Mouse (Mus musculus) heart, embryonic 13.5 days (tissue): ENCODE results near the gene Kcnc3. TPM values are rescaled to one million over a fixed set of nuclear protein-coding genes. Genes with fewer than 3 reads are reported as not detected.

Experiments
- ATAC-seq: fragments of 200-750 bp; cut with Nextera tagmentation; 2 replicates; pipeline ENCODE4 v1.8.0; 2017; ENCODE audit warnings: moderate TSS enrichment; ENCODE audit not compliant: insufficient number of reproducible peaks, low FRiP score, low TSS enrichment; ENCODE audit errors: extremely low read depth
- H3K27ac ChIP-seq: fragments of 300-500 bp; sonication (generic); replicated peaks from 2 replicates; pipeline ENCODE4 v1.5.1; 2015; ENCODE audit warnings: moderate library complexity, mild to moderate bottlenecking, inconsistent platforms
- H3K27me3 ChIP-seq: fragments of 300-500 bp; sonication (generic); replicated peaks from 2 replicates; pipeline ENCODE4 v1.6.1; 2015; ENCODE audit warnings: mild to moderate bottlenecking, inconsistent platforms
- H3K36me3 ChIP-seq: fragments of 300-500 bp; sonication (generic); 2 replicates; pipeline ENCODE4 v1.6.1; 2015; ENCODE audit warnings: mild to moderate bottlenecking, inconsistent platforms
- H3K4me1 ChIP-seq: fragments of 300-500 bp; sonication (generic); 2 replicates; pipeline ENCODE4 v1.6.1; 2015; ENCODE audit warnings: inconsistent platforms
- H3K4me2 ChIP-seq: fragments of 300-500 bp; sonication (generic); 2 replicates; pipeline ENCODE4 v1.6.1; 2015; ENCODE audit warnings: inconsistent platforms, mild to moderate bottlenecking, moderate library complexity
- H3K4me3 ChIP-seq: fragments of 300-500 bp; sonication (generic); 2 replicates; pipeline ENCODE4 v1.5.1; 2015; ENCODE audit warnings: moderate library complexity, mild to moderate bottlenecking, inconsistent platforms
- H3K9ac ChIP-seq: fragments of 300-500 bp; sonication (generic); 2 replicates; pipeline ENCODE4 v1.6.1; 2015; ENCODE audit warnings: inconsistent platforms, mild to moderate bottlenecking, moderate library complexity
- H3K9me3 ChIP-seq: fragments of 300-500 bp; sonication (generic); 2 replicates; pipeline ENCODE4 v1.6.1; 2016; ENCODE audit warnings: inconsistent platforms
- WGBS: fragments of 180-500 bp; shearing (Covaris S2); methylation state at CpG from one replicate; pipeline ENCODE4 v1.1.7; 2015; ENCODE audit warnings: mixed read lengths; 5-methylcytosine and 5-hydroxymethylcytosine counted together
- polyA plus RNA-seq: library from polyadenylated mRNA; unstranded; fragments of >200 nt; fragmentation: Nextera tagmentation; extraction: Ambion mirVana; gene quantifications from 2 replicates; pipeline ENCODE4 v1.2.1, GENCODE M21; 2015

The Kcnc3 gene
- polyA plus RNA-seq, 1 experiment from 2014 or later, result 0.17 TPM

GRCm38 (mm10) chr7:44597666-44598065 is 7.2 kb downstream of the Kcnc3 start:
- H3K36me3 ChIP-seq, result no peaks in the 10 kb centered on the region
- ATAC-seq, result no peak
- no peak overlapping the region for H3K4me2 ChIP-seq
- H3K9ac ChIP-seq, result no peak overlapping the region
- peaks cover 3% of the 10 kb centered on the region; the same call in 1 of the 2 replicates for H3K4me1 ChIP-seq
- 79% methylated on average over 4 of the region's 4 CpGs for WGBS
- no peak overlapping the region for H3K27ac ChIP-seq
- peaks cover 69% of the 10 kb centered on the region for H3K27me3 ChIP-seq
- H3K4me3 ChIP-seq, result no peak overlapping the region
- H3K9me3 ChIP-seq, result no peaks in the 10 kb centered on the region

DNA sequence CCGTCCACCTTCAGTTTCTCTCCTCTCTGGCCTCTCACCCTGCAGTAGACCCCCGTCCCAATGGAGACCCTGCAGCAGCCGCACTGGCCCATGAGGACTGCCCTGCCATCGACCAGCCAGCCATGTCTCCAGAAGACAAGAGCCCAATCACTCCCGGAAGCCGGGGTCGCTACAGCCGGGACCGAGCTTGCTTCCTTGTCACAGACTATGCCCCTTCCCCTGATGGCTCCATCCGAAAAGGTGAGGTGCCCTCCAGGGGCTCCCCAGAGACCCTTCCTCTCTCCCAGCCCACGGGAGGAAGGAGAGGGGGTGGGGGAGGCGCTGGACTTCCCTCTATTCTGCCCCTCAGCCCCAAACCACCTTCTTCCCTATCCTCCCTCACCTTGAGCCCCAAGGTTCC is 7.9 kb downstream of the Kcnc3 start:
- no peak overlapping the region for H3K4me3 ChIP-seq
- ATAC-seq, result no peak
- H3K4me2 ChIP-seq, result no peak overlapping the region
- H3K36me3 ChIP-seq, result no peaks in the 10 kb centered on the region
- WGBS, result 60% methylated on average over 12 of the region's 12 CpGs
- no peak overlapping the region for H3K27ac ChIP-seq
- H3K4me1 ChIP-seq, result peaks cover 3% of the 10 kb centered on the region; the same call in 1 of the 2 replicates
- H3K27me3 ChIP-seq, result peaks cover 69% of the 10 kb centered on the region
- no peaks in the 10 kb centered on the region for H3K9me3 ChIP-seq
- H3K9ac ChIP-seq, result no peak overlapping the region

- ATAC-seq, result no peak
- peaks cover 79% of the 10 kb centered on the region for H3K27me3 ChIP-seq
- no peak overlapping the region for H3K9ac ChIP-seq
- H3K4me2 ChIP-seq, result no peak overlapping the region
- no peaks in the 10 kb centered on the region for H3K36me3 ChIP-seq
- peaks cover 4% of the 10 kb centered on the region for H3K4me1 ChIP-seq
- no peaks in the 10 kb centered on the region for H3K9me3 ChIP-seq
- H3K4me3 ChIP-seq, result no peak overlapping the region
- 64% methylated on average over 10 of the region's 10 CpGs for WGBS
- H3K27ac ChIP-seq, result no peak overlapping the region
These were observed 10.3 kb downstream of the Kcnc3 start for GRCm38 (mm10) chr7:44600691-44601262.

- Histone ChIP-seq H3K27ac (no peak overlapping the region), H3K9ac (no peak overlapping the region), H3K4me3 (no peak overlapping the region), H3K36me3 (no peaks in the 10 kb centered on the region), H3K27me3 (peaks cover 87% of the 10 kb centered on the region), H3K9me3 (no peaks in the 10 kb centered on the region), H3K4me2 (no peak overlapping the region), H3K4me1 (peaks cover 4% of the 10 kb centered on the region)
- WGBS, result 12% methylated on average over 19 of the region's 19 CpGs
- ATAC-seq, result no peak
These were observed 11.2 kb downstream of the Kcnc3 start for GRCm38 (mm10) chr7:44601646-44602045.

- Histone ChIP-seq H3K27me3 (peaks cover 95% of the 10 kb centered on the region), H3K4me3 (no peak overlapping the region), H3K9me3 (no peaks in the 10 kb centered on the region), H3K9ac (no peak overlapping the region), H3K4me2 (no peak overlapping the region), H3K27ac (no peak overlapping the region), H3K4me1 (peaks cover 4% of the 10 kb centered on the region), H3K36me3 (no peaks in the 10 kb centered on the region)
- ATAC-seq, result no peak
- 13% methylated on average over 11 of the region's 11 CpGs for WGBS
These were observed 12.0 kb downstream of the Kcnc3 start for GRCm38 (mm10) chr7:44602443-44602842.

GRCm38 (mm10) chr7:44603186-44603855 is 12.9 kb downstream of the Kcnc3 start:
- Histone ChIP-seq H3K9ac (no peak overlapping the region), H3K4me1 (peaks cover 4% of the 10 kb centered on the region), H3K4me2 (no peak overlapping the region), H3K27me3 (peaks cover 97% of the 10 kb centered on the region), H3K4me3 (peak overlapping the region; percentile 38; the same call in 1 of the 2 replicates), H3K27ac (no peak overlapping the region), H3K36me3 (no peaks in the 10 kb centered on the region), H3K9me3 (no peaks in the 10 kb centered on the region)
- WGBS, result 2% methylated on average over 20 of the region's 20 CpGs
- ATAC-seq, result no peak

DNA sequence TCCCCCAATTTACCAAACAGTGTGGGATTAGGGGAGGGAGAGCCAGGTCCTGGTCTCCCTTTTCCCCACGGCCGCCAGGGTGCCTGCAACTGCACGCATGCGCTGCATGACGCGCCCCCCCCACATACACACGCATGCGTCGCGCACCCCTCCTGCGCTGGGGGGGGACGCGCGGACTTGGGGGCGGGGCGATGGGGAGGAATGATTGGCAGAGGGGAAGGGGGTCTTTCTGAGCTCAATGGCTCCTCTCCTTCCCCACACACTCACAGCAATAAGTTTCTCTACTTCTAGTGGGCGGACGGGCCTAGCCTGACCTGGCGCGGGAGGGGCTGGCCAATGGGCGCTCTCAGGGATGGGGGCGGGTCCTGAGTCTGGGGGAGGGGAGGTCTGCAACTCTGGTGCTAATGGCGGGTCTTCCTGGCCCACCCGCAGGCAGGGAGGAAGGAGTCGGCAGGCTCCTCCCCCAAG is 13.7 kb downstream of the Kcnc3 start:
- Histone ChIP-seq H3K9me3 (no peaks in the 10 kb centered on the region), H3K9ac (no peak overlapping the region), H3K4me3 (peak overlapping the region; percentile 38), H3K27me3 (peaks cover 96% of the 10 kb centered on the region), H3K4me1 (peaks cover 4% of the 10 kb centered on the region), H3K4me2 (peak overlapping the region; percentile 63), H3K27ac (no peak overlapping the region), H3K36me3 (no peaks in the 10 kb centered on the region)
- no peak for ATAC-seq
- under 1% methylated on average over 25 of the region's 25 CpGs for WGBS

DNA sequence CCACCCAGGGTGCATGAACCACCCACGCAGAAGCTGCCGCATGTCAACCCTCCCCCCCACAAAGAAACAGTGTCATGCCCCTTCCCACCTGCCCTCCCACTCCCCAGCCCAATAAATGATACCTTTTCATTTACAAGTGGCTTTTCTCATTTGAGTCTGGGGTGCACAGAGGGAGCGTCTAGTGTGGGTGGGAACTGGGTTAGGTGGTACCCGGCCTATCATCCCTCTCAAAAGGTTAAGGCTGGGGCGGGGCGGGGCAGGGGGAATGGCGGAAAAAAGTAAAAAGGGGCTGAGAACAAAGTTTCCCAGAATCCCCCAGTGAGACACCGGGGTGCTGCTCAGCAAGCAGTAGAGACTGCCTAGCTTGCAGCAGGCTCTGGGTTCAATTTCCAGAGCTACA is 14.2 kb downstream of the Kcnc3 start:
- Histone ChIP-seq H3K27me3 (peaks cover 99% of the 10 kb centered on the region), H3K9me3 (no peaks in the 10 kb centered on the region), H3K9ac (no peak overlapping the region), H3K4me3 (peak overlapping the region; percentile 38; the same call in 1 of the 2 replicates), H3K36me3 (no peaks in the 10 kb centered on the region), H3K4me2 (peak overlapping the region; percentile 63), H3K4me1 (peaks cover 4% of the 10 kb centered on the region), H3K27ac (no peak overlapping the region)
- 1% methylated on average over 8 of the region's 8 CpGs for WGBS
- ATAC-seq, result no peak

DNA sequence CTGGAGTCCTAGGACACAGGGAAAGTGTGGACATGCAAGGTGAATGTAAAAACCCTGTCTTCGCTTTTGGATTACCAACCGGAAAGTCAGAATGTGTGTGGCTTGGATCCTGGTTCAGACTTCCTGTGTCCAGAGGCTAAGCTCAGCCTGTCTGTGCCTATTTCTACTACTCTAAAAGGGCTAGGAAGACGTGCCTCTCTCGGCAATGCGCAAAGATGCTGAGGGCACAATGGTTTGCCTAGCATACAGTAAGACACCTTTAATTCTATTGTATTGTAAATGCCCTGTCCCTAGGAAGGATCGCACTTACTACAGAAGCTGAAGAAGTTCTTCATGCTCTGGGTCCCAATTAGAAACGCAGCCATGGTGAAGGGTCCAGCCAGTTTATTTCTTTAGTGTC is 15.0 kb downstream of the Kcnc3 start:
- Histone ChIP-seq H3K27me3 (peaks cover 97% of the 10 kb centered on the region), H3K4me3 (no peak overlapping the region), H3K4me2 (no peak overlapping the region), H3K27ac (no peak overlapping the region), H3K36me3 (no peaks in the 10 kb centered on the region), H3K9me3 (no peaks in the 10 kb centered on the region), H3K9ac (no peak overlapping the region), H3K4me1 (peaks cover 4% of the 10 kb centered on the region)
- WGBS, result 39% methylated on average over 7 of the region's 7 CpGs
- no peak for ATAC-seq

DNA sequence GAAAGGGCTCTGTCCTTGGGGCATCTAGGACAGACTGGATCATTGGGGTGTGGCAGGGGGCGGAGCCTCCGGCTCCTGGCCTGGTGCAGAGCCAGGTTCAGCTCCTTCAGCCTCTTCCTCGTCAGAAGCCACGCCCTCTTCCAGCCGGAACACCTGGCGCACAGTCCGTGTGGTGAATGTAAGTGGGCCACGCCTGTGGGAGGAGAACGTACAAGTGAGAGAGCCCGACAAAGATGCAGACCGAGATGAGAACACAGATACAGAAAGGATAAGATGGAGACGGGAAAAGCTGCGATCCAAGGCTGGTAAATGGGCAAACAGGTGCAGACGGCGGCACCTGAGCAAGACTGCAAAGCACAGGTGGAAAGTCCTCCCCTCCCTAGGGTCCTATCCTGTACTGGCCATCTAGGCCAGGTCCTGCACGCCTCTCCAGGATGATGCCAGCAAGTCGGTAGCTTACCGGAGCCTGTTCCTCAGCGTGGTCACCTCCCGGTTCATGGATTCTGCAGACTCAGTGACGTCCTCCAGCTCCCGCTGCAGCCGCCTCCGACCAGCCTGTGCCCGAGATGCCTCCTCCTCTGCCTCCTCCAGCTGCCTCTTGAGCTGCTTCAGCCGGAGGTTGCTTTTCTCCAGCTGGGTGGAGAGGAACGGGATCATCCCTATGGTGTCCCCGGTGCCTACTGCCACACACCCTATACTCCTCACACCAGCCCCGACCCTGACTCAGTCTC is 15.9 kb downstream of the Kcnc3 start:
- Histone ChIP-seq H3K27me3 (peaks cover 97% of the 10 kb centered on the region), H3K9ac (no peak overlapping the region), H3K9me3 (no peaks in the 10 kb centered on the region), H3K27ac (no peak overlapping the region), H3K4me1 (peaks cover 4% of the 10 kb centered on the region), H3K4me3 (no peak overlapping the region), H3K36me3 (no peaks in the 10 kb centered on the region), H3K4me2 (no peak overlapping the region)
- 9% methylated on average over 29 of the region's 29 CpGs for WGBS
- ATAC-seq, result no peak

DNA sequence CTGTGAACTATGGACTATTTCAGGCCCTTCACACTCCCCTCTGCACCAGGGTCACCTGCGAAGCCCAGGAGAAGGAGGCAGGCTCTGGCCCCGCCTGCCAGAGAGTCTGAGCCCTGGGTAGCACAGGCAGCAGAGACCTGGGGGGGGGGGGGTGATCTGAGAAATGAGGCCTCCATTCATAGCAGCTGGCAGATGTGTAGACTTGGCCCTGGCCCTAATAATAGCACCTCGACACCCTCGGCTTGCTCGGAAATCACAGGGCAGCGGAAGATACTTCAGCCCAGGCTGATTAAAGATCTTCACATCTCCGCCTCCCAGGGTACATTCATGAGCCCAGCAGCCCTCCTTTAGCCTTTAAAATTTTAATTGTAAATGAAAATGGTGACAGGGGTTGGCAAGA is 21.7 kb downstream of the Kcnc3 start:
- Histone ChIP-seq H3K36me3 (no peaks in the 10 kb centered on the region), H3K9me3 (no peaks in the 10 kb centered on the region), H3K27me3 (peaks cover 91% of the 10 kb centered on the region), H3K4me1 (no peaks in the 10 kb centered on the region), H3K27ac (no peak overlapping the region), H3K9ac (no peak overlapping the region), H3K4me3 (no peak overlapping the region), H3K4me2 (no peak overlapping the region)
- no peak for ATAC-seq
- WGBS, result 56% methylated on average over 7 of the region's 7 CpGs
